Mouse (Mus musculus) kidney, postnatal 0 days (tissue): Measurements from ENCODE around the gene Megf6. TPM values are rescaled to one million over a fixed set of nuclear protein-coding genes. Genes with fewer than 3 reads are reported as not detected.

Source experiments
- ATAC-seq: fragments of 200-750 bp; cut with Nextera tagmentation; replicated peaks from 2 replicates; pipeline ENCODE4 v1.8.0; 2017; ENCODE audit warnings: low read depth, moderate number of reproducible peaks, moderate TSS enrichment, moderate library complexity; ENCODE audit not compliant: low FRiP score
- DNase-seq: peaks from one replicate; pipeline ENCODE4 v3.0.0-alpha.2; 2016; ENCODE audit warnings: low spot score
- H3K27ac ChIP-seq: fragments of 300-500 bp; sonication (generic); 2 replicates; pipeline ENCODE4 v1.5.1; 2014; ENCODE audit warnings: mild to moderate bottlenecking
- H3K27me3 ChIP-seq: fragments of 300-500 bp; sonication (generic); 2 replicates; pipeline ENCODE4 v1.6.1; 2014; ENCODE audit warnings: low read length, mixed read lengths; ENCODE audit not compliant: insufficient read depth
- H3K36me3 ChIP-seq: fragments of 300-500 bp; sonication (generic); 2 replicates; pipeline ENCODE4 v1.6.1; 2014; ENCODE audit warnings: low read length, mixed read lengths; ENCODE audit not compliant: insufficient read depth
- H3K4me1 ChIP-seq: fragments of 300-500 bp; sonication (generic); replicated peaks from 2 replicates; pipeline ENCODE4 v1.6.1; 2014; ENCODE audit warnings: antibody characterized with exemption, low read length, mixed read lengths; ENCODE audit not compliant: insufficient read depth
- H3K4me2 ChIP-seq: fragments of 300-500 bp; sonication (generic); 2 replicates; pipeline ENCODE4 v1.6.1; 2014; ENCODE audit warnings: mild to moderate bottlenecking, low read length, moderate library complexity, mixed read lengths
- H3K4me3 ChIP-seq: fragments of 300-500 bp; sonication (generic); replicated peaks from 2 replicates; pipeline ENCODE4 v1.5.1; 2014; ENCODE audit warnings: low read depth, low read length
- H3K9ac ChIP-seq: fragments of 300-500 bp; sonication (generic); 2 replicates; pipeline ENCODE4 v1.6.1; 2014; ENCODE audit warnings: low read depth, low read length
- H3K9me3 ChIP-seq: fragments of 300-500 bp; sonication (generic); replicated peaks from 2 replicates; pipeline ENCODE4 v1.6.1; 2016; ENCODE audit warnings: low read length, inconsistent platforms, mixed read lengths
- CTCF ChIP-seq: IDR thresholded peaks from 2 replicates; pipeline ENCODE4 v1.5.1; 2016; ENCODE audit warnings: antibody characterized with exemption, low read depth, mild to moderate bottlenecking, moderate library complexity
- WGBS: fragments of 180-500 bp; shearing (Covaris S2); extraction: QIAGEN DNeasy Blood & Tissue Kit; methylation state at CpG from one replicate; pipeline ENCODE4 v1.1.7; 2014; 5-methylcytosine and 5-hydroxymethylcytosine counted together
- polyA plus RNA-seq: library from polyadenylated mRNA; unstranded; fragments of >200 nt; fragmentation: Nextera tagmentation; extraction: Ambion mirVana; gene quantifications from 2 replicates; pipeline ENCODE4 v1.2.1, GENCODE M21; 2015

Gene Megf6
- polyA plus RNA-seq, 1 experiment from 2014 or later: 5.0 TPM

DNA sequence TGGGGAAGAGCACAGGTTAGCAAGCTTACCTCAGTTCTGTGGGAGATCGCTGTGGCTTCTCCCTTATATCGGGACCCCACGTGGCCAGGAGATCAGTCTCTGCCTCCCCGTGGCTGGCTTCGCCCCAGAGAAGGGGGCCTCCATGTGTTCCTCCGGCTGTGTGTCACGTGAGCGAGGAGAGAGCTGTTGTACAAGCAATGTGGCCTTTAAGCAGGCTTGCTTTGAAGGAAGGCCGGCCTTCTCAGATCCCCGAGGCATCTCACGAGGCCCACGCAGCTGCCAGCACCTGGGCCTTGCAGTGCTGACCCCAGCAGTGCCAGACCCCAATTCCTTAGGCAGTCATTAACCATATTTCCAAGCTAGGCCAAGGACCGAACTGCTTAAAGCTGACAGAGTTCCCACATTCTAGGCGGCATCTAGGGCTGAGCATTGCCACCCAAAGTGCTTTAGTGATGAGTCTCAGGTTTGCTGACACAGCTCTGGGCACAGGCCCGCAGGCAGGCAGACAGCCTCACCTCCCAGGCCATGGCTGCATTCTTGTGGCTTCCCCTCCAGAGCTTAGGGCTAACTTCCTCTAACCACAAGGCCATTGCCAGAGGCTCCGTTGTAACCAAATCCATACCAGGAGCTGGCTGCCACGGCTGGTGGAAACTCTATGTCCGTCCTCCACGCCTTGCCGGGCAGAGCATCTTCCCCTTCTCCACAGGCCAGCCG, 77.7 kb downstream of the Megf6 start:
- Histone ChIP-seq H3K9me3 (no peaks in the 10 kb centered on the region), H3K9ac (no peak overlapping the region), H3K4me1 (no peaks in the 10 kb centered on the region), H3K4me3 (no peak overlapping the region), H3K4me2 (no peak overlapping the region), H3K36me3 (no peaks in the 10 kb centered on the region), H3K27ac (no peak overlapping the region), H3K27me3 (no peaks in the 10 kb centered on the region)
- ATAC-seq (no peak), DNase-seq (no peak)
- 61% methylated on average over 21 of the region's 21 CpGs for WGBS
- TF ChIP-seq CTCF: no peak

DNA sequence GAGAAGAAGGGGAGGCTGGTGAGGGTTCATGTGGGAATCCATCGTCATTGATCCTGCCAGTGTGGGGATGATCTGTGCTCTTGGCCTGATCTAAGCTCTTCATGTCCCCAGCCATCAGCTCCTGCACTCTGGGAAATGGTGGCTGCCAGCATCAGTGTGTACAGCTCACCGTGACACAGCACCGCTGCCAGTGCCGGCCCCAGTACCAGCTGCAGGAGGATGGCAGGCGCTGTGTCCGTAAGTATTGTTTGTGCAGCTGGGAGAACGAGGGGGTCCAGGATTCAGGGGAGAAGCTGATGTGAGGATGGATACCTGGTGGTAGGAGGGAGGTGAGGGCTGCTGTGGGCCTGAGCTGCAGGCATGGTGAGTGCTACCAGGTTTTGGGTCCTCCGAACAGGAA, 78.8 kb downstream of the Megf6 start:
- H3K4me1 ChIP-seq: no peaks in the 10 kb centered on the region
- H3K9me3 ChIP-seq: no peaks in the 10 kb centered on the region
- no peak overlapping the region for H3K9ac ChIP-seq
- DNase-seq (no peak), ATAC-seq (no peak)
- no peaks in the 10 kb centered on the region for H3K27me3 ChIP-seq
- no peak overlapping the region for H3K27ac ChIP-seq
- H3K4me2 ChIP-seq: no peak overlapping the region
- no peaks in the 10 kb centered on the region for H3K36me3 ChIP-seq
- TF ChIP-seq CTCF: no peak
- H3K4me3 ChIP-seq: no peak overlapping the region
- 72% methylated on average over 8 of the region's 8 CpGs for WGBS

DNA sequence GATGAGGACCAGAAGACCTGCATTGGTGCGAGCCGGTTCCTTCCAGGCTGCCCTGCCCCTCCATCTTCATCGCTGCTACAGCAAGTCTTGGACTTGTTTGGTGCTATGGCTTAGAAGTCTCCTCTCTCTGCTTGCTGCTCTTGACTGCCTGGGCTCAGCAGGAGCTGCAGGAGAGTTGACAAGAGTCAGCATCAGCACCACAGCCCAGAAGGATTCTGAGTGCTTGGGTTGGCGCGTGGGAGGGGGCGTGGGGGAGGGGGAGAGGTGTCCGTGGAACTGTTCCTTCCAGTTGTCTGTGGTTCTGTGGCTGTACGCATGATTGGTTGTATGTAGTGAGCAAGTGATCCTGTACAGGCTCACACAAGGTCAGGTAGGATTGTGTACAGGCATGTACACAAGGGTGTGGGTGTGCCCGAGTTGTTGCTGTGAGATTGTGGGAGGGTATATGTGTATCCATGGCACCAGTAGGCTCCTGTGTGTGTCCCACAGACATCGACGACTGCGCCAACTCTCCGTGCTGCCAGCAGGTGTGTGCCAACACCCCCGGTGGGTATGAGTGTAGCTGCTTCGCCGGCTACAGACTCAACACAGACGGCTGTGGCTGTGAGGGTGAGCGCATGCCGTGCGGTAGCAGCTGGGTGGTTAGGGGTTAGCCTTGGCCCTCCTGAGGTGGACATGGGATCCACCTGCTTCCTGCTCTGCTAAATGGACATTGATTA, 82.2 kb downstream of the Megf6 start:
- H3K4me3 ChIP-seq: no peak overlapping the region
- no peak overlapping the region for H3K27ac ChIP-seq
- H3K4me2 ChIP-seq: no peak overlapping the region
- no peak for TF ChIP-seq CTCF
- WGBS: 82% methylated on average over 20 of the region's 20 CpGs
- no peaks in the 10 kb centered on the region for H3K9me3 ChIP-seq
- no peaks in the 10 kb centered on the region for H3K4me1 ChIP-seq
- DNase-seq (no peak), ATAC-seq (no peak)
- H3K36me3 ChIP-seq: no peaks in the 10 kb centered on the region
- H3K27me3 ChIP-seq: no peaks in the 10 kb centered on the region
- no peak overlapping the region for H3K9ac ChIP-seq

DNA sequence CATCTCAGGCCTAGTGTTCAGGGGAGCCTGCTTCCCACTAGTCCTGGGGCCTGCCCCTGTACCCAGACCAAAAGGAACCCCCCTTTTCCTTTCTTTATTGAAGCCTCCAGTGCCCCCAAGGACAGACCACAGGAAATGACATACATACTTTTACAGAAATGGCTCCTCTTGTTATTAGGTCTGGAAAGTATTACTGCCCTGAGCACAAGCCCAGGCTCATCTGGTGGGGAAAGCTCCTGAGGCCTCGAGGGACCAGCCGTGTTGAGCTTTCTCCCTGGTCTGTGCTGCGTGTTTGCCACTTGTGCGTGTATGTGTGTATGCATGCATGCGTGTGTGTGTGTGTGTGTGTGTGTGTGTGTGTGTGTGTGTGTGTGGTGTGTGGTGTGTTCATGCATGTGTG, 90.2 kb downstream of the Megf6 start:
- H3K4me2 ChIP-seq: no peak overlapping the region
- H3K4me1 ChIP-seq: no peaks in the 10 kb centered on the region
- DNase-seq (no peak), ATAC-seq (no peak)
- H3K4me3 ChIP-seq: no peak overlapping the region
- H3K9ac ChIP-seq: no peak overlapping the region
- 92% methylated on average over 5 of the region's 5 CpGs for WGBS
- no peak overlapping the region for H3K27ac ChIP-seq
- H3K27me3 ChIP-seq: no peaks in the 10 kb centered on the region
- TF ChIP-seq CTCF: no peak
- H3K9me3 ChIP-seq: no peaks in the 10 kb centered on the region
- H3K36me3 ChIP-seq: no peaks in the 10 kb centered on the region

DNA sequence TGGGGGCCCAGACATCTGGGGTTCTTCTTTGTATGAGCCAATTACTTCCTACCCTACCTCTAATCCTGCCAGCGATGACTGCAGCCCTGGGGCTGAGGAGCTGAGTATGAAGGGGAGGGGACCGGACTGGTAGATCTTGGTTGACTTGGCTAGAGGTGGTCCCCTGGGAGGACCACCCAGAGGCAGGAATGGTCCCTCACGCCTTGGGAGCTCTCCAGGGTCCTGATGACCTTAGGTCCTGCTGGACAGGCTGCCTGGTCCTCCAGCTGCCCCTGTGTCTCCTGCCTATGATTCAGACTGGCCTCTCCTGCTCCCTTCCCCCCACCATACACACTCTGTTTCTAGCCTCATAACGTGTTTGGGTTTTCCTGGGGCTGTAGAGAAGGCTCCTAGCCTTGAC, 91.5 kb downstream of the Megf6 start:
- DNase-seq: peak; percentile 50
- H3K36me3 ChIP-seq: no peaks in the 10 kb centered on the region
- no peak overlapping the region for H3K4me3 ChIP-seq
- ATAC-seq: no peak
- no peak overlapping the region for H3K4me2 ChIP-seq
- no peaks in the 10 kb centered on the region for H3K4me1 ChIP-seq
- WGBS: 47% methylated on average over 4 of the region's 4 CpGs
- H3K9me3 ChIP-seq: no peaks in the 10 kb centered on the region
- H3K9ac ChIP-seq: no peak overlapping the region
- H3K27ac ChIP-seq: no peak overlapping the region
- no peak for TF ChIP-seq CTCF
- H3K27me3 ChIP-seq: no peaks in the 10 kb centered on the region

DNA sequence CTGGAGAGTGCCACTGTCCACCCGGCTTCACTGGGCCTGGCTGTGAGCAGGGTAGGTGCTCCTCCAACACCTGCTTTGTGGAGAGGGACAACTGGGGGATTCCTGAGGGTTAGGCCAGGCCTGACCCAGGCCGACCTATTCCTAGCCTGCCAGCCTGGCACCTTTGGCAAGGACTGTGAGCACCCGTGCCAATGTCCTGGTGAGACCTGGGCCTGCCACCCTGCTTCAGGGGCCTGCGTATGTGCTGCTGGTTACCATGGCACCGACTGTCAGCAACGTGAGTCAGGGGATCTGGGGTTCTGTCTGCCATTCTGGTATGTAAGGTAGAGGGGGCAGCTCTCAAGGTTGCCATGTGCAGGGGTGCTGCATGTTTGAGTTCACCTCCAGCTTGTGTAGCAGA, 97.0 kb downstream of the Megf6 start:
- Histone ChIP-seq H3K27ac (no peak overlapping the region), H3K27me3 (no peaks in the 10 kb centered on the region), H3K4me3 (no peak overlapping the region), H3K4me2 (no peak overlapping the region), H3K4me1 (no peaks in the 10 kb centered on the region), H3K36me3 (no peaks in the 10 kb centered on the region), H3K9ac (no peak overlapping the region), H3K9me3 (no peaks in the 10 kb centered on the region)
- 84% methylated on average over 6 of the region's 6 CpGs for WGBS
- DNase-seq (no peak), ATAC-seq (no peak)
- no peak for TF ChIP-seq CTCF
